Mouse (Mus musculus): ENCODE data around the gene Gm20877. TPM values are rescaled to one million over a fixed set of nuclear protein-coding genes. Genes with fewer than 3 reads are reported as not detected.
"Not testable (repeated sequence)": the region's sequence is repeated elsewhere in the genome, so short reads cannot be mapped to it uniquely, and the experiment has no call there.

The Gm20877 gene
- not detected in 2 replicates for polyA plus RNA-seq (2016; fragmentation: Nextera tagmentation; extraction: Ambion mirVana)

- H3K4me1 ChIP-seq; H3K27me3 ChIP-seq (ENCODE audit: low read depth, poor library complexity, severe bottlenecking); H3K9me3 ChIP-seq (replicated peaks); DNase-seq (ENCODE audit: low spot score); H3K4me3 ChIP-seq; H3K27ac ChIP-seq; H3K36me3 ChIP-seq: not testable (repeated sequence)
- no CpG with 5 or more reads among the region's 3 CpGs for WGBS
Observed at GRCm38 (mm10) chrY:17093573-17093972, at the start of gene Gm20877. Gene Gm20877, plus strand, starts transcription at chrY:17093873.
